Mouse (Mus musculus): ENCODE data around the gene Hdac2. TPM values are rescaled to one million over a fixed set of nuclear protein-coding genes. Genes with fewer than 3 reads are reported as not detected.

Hdac2 gene
- 63.3 and 68.6 TPM in 2 replicates for polyA plus RNA-seq (2015; fragmentation: Nextera tagmentation; extraction: Ambion mirVana)

DNA sequence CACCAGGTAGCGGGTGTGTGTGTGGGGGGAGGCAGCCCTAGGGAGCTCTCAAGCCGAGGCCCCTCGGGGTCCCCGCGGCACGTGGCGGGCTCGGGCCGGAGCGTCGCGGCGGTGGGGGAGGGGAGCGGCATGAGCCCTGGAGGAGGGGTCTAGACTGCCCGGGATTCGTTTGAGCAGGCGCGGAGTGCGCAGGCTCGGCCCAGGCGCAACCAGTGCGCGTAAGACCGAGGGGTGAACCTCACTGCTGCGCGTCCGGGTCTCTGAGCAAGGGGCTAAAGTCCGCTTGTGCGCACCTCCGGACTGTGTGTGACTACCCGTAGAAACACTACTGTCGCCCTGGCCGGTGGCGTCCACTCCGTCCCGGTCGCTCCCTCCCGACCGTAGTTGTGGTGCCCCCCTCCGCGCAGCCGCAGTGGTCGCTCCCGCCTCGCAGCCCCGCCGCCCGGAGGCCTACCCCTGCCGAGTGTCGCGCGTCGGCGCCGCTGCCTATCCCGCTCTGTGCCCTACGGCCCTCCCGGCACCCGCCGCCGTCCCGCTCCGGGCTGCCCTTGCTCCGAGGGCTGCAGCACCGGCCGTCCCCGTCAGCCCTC is at the start of gene Hdac2:
TSS of gene Hdac2 (plus strand) at position 459 of the 590 bp plus-strand sequence.
- under 1% methylated on average over 60 of the region's 67 CpGs for WGBS
- H3K4me3 ChIP-seq (ENCODE audit: low read depth, low read length): peak within 1 kb of the TSS; percentile 94
- H3K4me2 ChIP-seq (replicated peaks; ENCODE audit: low read depth): peak within 1 kb of the TSS; percentile 87
- peak; percentile 97 for ATAC-seq
- no peak for TF ChIP-seq CTCF (IDR thresholded peaks at IDR 0.05; ENCODE audit: low read depth)
- peak within 1 kb of the TSS; percentile 96 for H3K9ac ChIP-seq (ENCODE audit: low read depth, low read length)
- H3K4me1 ChIP-seq (replicated peaks; ENCODE audit: control insufficient read depth, insufficient read depth, low read length): peaks cover 6% of the 10 kb centered on the region; the same call in 1 of the 2 replicates
- no peaks in the 10 kb centered on the region for H3K36me3 ChIP-seq (ENCODE audit: control insufficient read depth, insufficient read depth)
- no peaks in the 10 kb centered on the region for H3K27me3 ChIP-seq (replicated peaks; ENCODE audit: control insufficient read depth, insufficient read depth, low read length)
- H3K9me3 ChIP-seq (ENCODE audit: control insufficient read depth): no peaks in the 10 kb centered on the region
- H3K27ac ChIP-seq (ENCODE audit: low read depth, low read length): peak within 1 kb of the TSS; percentile 94

DNA sequence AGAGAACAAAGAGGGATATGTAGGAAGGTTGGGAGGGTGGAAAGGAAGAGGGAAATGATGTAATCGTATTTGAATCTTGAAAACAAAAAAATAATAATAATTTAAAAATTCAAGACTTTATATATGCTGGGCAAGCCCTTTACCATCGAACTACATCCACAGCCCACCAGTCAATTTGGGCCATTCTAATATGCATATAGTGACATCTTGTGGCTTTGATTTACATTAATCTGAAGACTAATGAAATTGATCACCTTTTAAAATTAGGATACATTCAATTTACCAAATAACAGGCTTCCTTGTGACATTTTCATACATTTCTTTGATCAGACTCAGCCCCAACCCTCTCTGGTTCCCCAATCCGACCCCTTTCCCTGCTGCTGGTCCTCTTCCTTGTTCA is 46.1 kb upstream of the Hdac2 start:
- Histone ChIP-seq H3K9ac (ENCODE audit: low read depth, low read length) (no peak overlapping the region), H3K36me3 (ENCODE audit: control insufficient read depth, insufficient read depth) (no peaks in the 10 kb centered on the region), H3K27me3 (replicated peaks; ENCODE audit: control insufficient read depth, insufficient read depth, low read length) (no peaks in the 10 kb centered on the region), H3K9me3 (ENCODE audit: control insufficient read depth) (no peaks in the 10 kb centered on the region), H3K4me2 (replicated peaks; ENCODE audit: low read depth) (no peak overlapping the region), H3K4me1 (replicated peaks; ENCODE audit: control insufficient read depth, insufficient read depth, low read length) (no peaks in the 10 kb centered on the region), H3K4me3 (ENCODE audit: low read depth, low read length) (no peak overlapping the region), H3K27ac (ENCODE audit: low read depth, low read length) (no peak overlapping the region)
- ATAC-seq: no peak
- TF ChIP-seq CTCF (IDR thresholded peaks at IDR 0.05; ENCODE audit: low read depth): no peak
- WGBS: 70% methylated on average over 3 of the region's 3 CpGs

DNA sequence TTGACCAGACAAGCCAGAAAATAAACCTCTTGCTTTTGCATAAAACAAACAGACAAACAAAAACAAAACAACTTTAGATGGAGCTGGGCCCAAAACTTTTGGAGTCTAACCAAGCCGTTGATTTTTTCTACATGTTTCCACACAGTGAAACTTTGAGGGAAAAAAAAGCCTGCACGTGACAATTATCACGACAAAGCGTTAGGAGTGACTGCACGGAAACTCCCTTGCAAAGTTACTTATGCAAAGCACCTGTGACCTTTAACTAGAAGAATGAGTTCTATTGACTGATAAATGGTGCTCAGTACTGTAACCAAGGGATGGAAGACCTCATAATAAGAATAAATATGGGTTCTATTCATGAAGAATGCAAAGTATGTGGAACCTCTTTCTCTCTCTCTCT is 38.5 kb upstream of the Hdac2 start:
- Histone ChIP-seq H3K27me3 (replicated peaks; ENCODE audit: control insufficient read depth, insufficient read depth, low read length) (no peaks in the 10 kb centered on the region), H3K4me3 (ENCODE audit: low read depth, low read length) (no peak overlapping the region), H3K9ac (ENCODE audit: low read depth, low read length) (no peak overlapping the region), H3K36me3 (ENCODE audit: control insufficient read depth, insufficient read depth) (no peaks in the 10 kb centered on the region), H3K9me3 (ENCODE audit: control insufficient read depth) (no peaks in the 10 kb centered on the region), H3K4me2 (replicated peaks; ENCODE audit: low read depth) (no peak overlapping the region), H3K4me1 (replicated peaks; ENCODE audit: control insufficient read depth, insufficient read depth, low read length) (no peaks in the 10 kb centered on the region), H3K27ac (ENCODE audit: low read depth, low read length) (no peak overlapping the region)
- no peak for TF ChIP-seq CTCF (IDR thresholded peaks at IDR 0.05; ENCODE audit: low read depth)
- 74% methylated on average over 5 of the region's 5 CpGs for WGBS
- no peak for ATAC-seq

DNA sequence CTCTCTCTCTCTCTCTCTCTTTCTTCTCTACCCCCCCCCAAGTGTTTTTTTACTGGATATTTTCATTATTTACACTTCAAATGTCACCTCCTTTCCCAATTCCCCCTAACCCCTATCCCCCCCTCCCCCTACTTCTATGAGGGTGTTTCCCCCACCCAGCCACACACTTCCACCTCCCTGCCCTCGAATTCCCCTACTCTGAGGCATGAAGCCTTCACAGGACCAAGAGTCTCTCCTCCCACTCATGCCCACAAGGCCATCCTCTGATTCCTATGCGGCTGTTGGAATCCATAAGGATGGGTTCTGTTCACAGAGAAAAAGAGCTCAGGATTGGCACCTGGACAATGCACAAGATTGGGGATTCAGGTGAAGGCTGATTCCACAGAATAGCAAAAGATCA is 38.1 kb upstream of the Hdac2 start:
- ATAC-seq: no peak
- Histone ChIP-seq H3K4me2 (replicated peaks; ENCODE audit: low read depth) (no peak overlapping the region), H3K9me3 (ENCODE audit: control insufficient read depth) (no peaks in the 10 kb centered on the region), H3K27me3 (replicated peaks; ENCODE audit: control insufficient read depth, insufficient read depth, low read length) (no peaks in the 10 kb centered on the region), H3K36me3 (ENCODE audit: control insufficient read depth, insufficient read depth) (no peaks in the 10 kb centered on the region), H3K4me1 (replicated peaks; ENCODE audit: control insufficient read depth, insufficient read depth, low read length) (no peaks in the 10 kb centered on the region), H3K9ac (ENCODE audit: low read depth, low read length) (no peak overlapping the region), H3K4me3 (ENCODE audit: low read depth, low read length) (no peak overlapping the region), H3K27ac (ENCODE audit: low read depth, low read length) (no peak overlapping the region)
- no peak for TF ChIP-seq CTCF (IDR thresholded peaks at IDR 0.05; ENCODE audit: low read depth)
- 63% methylated on average over 2 of the region's 2 CpGs for WGBS

DNA sequence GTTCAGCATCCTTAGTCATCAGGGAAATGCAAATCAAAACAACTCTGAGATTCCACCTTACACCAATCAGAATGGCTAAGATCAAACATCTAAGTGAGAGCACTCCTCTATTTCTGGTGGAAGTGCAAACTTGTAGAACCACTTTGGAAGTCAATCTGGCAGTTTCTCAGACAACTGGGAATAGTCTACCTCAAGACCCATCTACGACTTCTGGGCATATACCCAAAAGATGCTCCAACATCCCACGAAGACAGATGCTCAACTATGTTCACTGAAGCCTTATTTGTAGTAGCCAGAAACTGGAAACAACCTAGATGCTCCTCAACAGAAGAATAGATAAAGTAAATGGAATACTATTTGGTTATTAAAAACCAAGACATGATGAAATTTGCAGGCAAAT is 22.6 kb upstream of the Hdac2 start:
- Histone ChIP-seq H3K4me1 (replicated peaks; ENCODE audit: control insufficient read depth, insufficient read depth, low read length) (no peaks in the 10 kb centered on the region), H3K36me3 (ENCODE audit: control insufficient read depth, insufficient read depth) (no peaks in the 10 kb centered on the region), H3K4me3 (ENCODE audit: low read depth, low read length) (no peak overlapping the region), H3K27ac (ENCODE audit: low read depth, low read length) (no peak overlapping the region), H3K9me3 (ENCODE audit: control insufficient read depth) (no peaks in the 10 kb centered on the region), H3K9ac (ENCODE audit: low read depth, low read length) (no peak overlapping the region), H3K4me2 (replicated peaks; ENCODE audit: low read depth) (no peak overlapping the region), H3K27me3 (replicated peaks; ENCODE audit: control insufficient read depth, insufficient read depth, low read length) (no peaks in the 10 kb centered on the region)
- WGBS: 67% methylated on average over 2 of the region's 2 CpGs
- TF ChIP-seq CTCF (IDR thresholded peaks at IDR 0.05; ENCODE audit: low read depth): no peak
- ATAC-seq: no peak

DNA sequence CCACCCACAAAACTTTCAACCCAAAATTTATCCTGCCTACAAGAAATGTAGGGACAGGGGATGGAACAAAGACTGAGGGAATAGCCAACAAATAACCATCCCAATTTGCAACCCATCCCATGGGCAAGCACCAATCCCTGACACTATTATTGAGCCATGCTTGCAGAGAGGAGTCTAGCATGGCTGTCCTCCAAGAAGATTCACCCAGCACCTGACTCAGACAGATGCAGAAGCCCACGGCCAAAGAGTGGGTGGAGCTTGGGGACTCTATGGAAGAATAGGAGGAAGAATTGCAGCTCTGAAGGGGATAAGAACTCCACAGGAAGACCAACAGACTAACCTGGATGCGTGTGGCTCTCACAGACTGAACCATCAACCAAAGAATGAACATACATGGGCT is 21.7 kb upstream of the Hdac2 start:
- Histone ChIP-seq H3K36me3 (ENCODE audit: control insufficient read depth, insufficient read depth) (no peaks in the 10 kb centered on the region), H3K9ac (ENCODE audit: low read depth, low read length) (no peak overlapping the region), H3K4me3 (ENCODE audit: low read depth, low read length) (no peak overlapping the region), H3K27ac (ENCODE audit: low read depth, low read length) (no peak overlapping the region), H3K4me1 (replicated peaks; ENCODE audit: control insufficient read depth, insufficient read depth, low read length) (no peaks in the 10 kb centered on the region), H3K9me3 (ENCODE audit: control insufficient read depth) (no peaks in the 10 kb centered on the region), H3K4me2 (replicated peaks; ENCODE audit: low read depth) (no peak overlapping the region), H3K27me3 (replicated peaks; ENCODE audit: control insufficient read depth, insufficient read depth, low read length) (no peaks in the 10 kb centered on the region)
- 78% methylated on average over 2 of the region's 2 CpGs for WGBS
- TF ChIP-seq CTCF (IDR thresholded peaks at IDR 0.05; ENCODE audit: low read depth): no peak
- no peak for ATAC-seq
